Mouse (Mus musculus): ENCODE measurements around the gene Rnf183. TPM values are rescaled to one million over a fixed set of nuclear protein-coding genes. Genes with fewer than 3 reads are reported as not detected.

Rnf183 gene
- total RNA-seq, 1 experiment from 2014 or later, result not detected

- DNase-seq, result no peak
These were observed 51.8 kb downstream of the Rnf183 start for GRCm38 (mm10) chr4:62383207-62383606.

DNA sequence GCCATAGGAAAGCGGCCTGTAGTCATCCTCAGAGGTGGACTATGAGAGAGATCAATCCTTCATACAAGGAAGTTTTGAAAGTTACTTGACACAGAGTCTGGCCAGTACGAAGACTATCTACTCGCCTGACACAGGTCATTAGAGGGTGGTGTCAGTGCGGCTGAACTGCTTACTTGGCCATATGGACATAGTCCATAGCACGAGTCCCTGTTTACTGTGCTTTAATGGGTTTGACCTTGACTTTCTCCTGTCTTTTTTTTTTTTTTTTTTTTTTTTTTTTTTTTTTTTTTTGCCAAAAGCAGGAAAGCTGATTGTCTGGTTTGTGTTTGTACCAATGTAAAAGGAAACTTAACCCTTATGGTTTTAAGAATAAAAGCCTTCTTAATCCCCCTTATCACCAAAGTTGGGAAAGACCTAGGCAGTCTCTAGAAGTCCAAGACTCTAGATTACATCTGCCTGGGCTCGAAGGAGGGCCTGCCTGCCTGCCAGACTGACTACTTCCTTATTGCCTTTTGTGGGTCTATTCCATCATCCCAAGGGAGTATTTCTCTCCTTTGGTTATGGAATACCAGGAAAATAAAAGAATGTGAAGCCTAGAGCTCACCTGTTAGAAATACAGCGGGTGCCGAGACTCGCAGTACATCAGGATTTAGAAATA, 55.2 kb downstream of the Rnf183 start:
- DNase-seq, result no peak

Other genes with a start within 250 kb of the Rnf183 start
- 5.2 and 6.9 TPM in 2 replicates for gene Zfp37, start 204.2 kb downstream of the Rnf183 start, total RNA-seq (2021)
- gene Slc31a2, start 172.7 kb downstream of the Rnf183 start, total RNA-seq (2021), result 17.7 and 19.5 TPM in 2 replicates
- gene Fkbp15, start 74.7 kb downstream of the Rnf183 start, total RNA-seq (2021), result 33.5 and 35.6 TPM in 2 replicates
- gene Slc31a1, start 74.5 kb downstream of the Rnf183 start, total RNA-seq (2021), result 57.8 and 58.8 TPM in 2 replicates
- gene Cdc26, start 26.6 kb downstream of the Rnf183 start, total RNA-seq (2021), result 67.1 and 70.0 TPM in 2 replicates
- gene Prpf4, start 26.5 kb downstream of the Rnf183 start, total RNA-seq (2021), result 21.4 and 26.3 TPM in 2 replicates
- gene Wdr31, start 35.6 kb upstream of the Rnf183 start, total RNA-seq (2021), result 1.7 and 2.0 TPM in 2 replicates
- 1.1 and 1.3 TPM in 2 replicates for gene Bspry, start 44.8 kb upstream of the Rnf183 start, total RNA-seq (2021)
- gene Hdhd3, start 68.2 kb upstream of the Rnf183 start, total RNA-seq (2021), result 16.2 and 22.7 TPM in 2 replicates
- gene Alad, start 84.7 kb upstream of the Rnf183 start, total RNA-seq (2021), result 90.0 and 110 TPM in 2 replicates
- gene Pole3, start 89.8 kb upstream of the Rnf183 start, total RNA-seq (2021), result 43.9 and 46.4 TPM in 2 replicates
- 0.19 and 0.26 TPM in 2 replicates for gene 4933430I17Rik, start 90.1 kb upstream of the Rnf183 start, total RNA-seq (2021)
- gene Rgs3, start 124.6 kb upstream of the Rnf183 start, total RNA-seq (2021), result 46.7 and 69.3 TPM in 2 replicates